In genomic region chr5:44543472-44544132, GRCm38 (mm10) we compare ENCODE assay signal across 17 mouse cellular contexts.
"Had no signal": no experiment of that assay in that cellular context is flagged by ENCODE, and none has a peak within 500 bp of the region (broad histone marks: within the 10 kb centered on the region; RNA-seq: fewer than 3 reads in every experiment).

No protein-coding gene starts in this region.

- H3K27ac ChIP-seq: lung, embryonic 15.5 days; macrophage; midbrain, embryonic 13.5 days; midbrain, embryonic 15.5 days; neural tube, embryonic 12.5 days; stomach, embryonic 15.5 days; stomach, postnatal 0 days had no signal

- H3K4me3 ChIP-seq: lung, embryonic 15.5 days; megakaryocyte, embryonic 14.5 days; midbrain, embryonic 13.5 days; midbrain, embryonic 15.5 days; neural tube, embryonic 12.5 days; stomach, embryonic 15.5 days had no signal

- ATAC-seq: lung, postnatal 0 days; midbrain, embryonic 13.5 days; midbrain, embryonic 15.5 days had no signal

- DNase-seq: lung, adult 2 months; lung, postnatal 14 days; lung, postnatal 36 days; right cerebral cortex, postnatal 14 days; thymus, adult 2 months; thymus, postnatal 25 days; thymus, postnatal 4 days had no signal

- H3K4me1 ChIP-seq: lung, embryonic 15.5 days; megakaryocyte, embryonic 14.5 days; neural tube, embryonic 12.5 days; stomach, embryonic 15.5 days had no signal

- H3K9me3 ChIP-seq: lung, embryonic 15.5 days; megakaryocyte, embryonic 14.5 days; midbrain, embryonic 13.5 days; midbrain, embryonic 15.5 days; neural tube, embryonic 12.5 days; stomach, embryonic 15.5 days had no signal

- H3K9ac ChIP-seq: lung, embryonic 15.5 days; midbrain, embryonic 13.5 days; midbrain, embryonic 15.5 days; neural tube, embryonic 12.5 days; stomach, embryonic 15.5 days had no signal

- H3K4me2 ChIP-seq: lung, embryonic 15.5 days; midbrain, embryonic 11.5 days; midbrain, embryonic 13.5 days; midbrain, embryonic 15.5 days; neural tube, embryonic 12.5 days; stomach, embryonic 15.5 days had no signal

- H3K27me3 ChIP-seq: lung, embryonic 15.5 days; megakaryocyte, embryonic 14.5 days; midbrain, embryonic 13.5 days; midbrain, embryonic 15.5 days; neural tube, embryonic 12.5 days; stomach, embryonic 15.5 days had no signal

- H3K36me3 ChIP-seq: lung, embryonic 15.5 days; midbrain, embryonic 13.5 days; midbrain, embryonic 15.5 days; neural tube, embryonic 12.5 days; stomach, embryonic 15.5 days had no signal
